Mouse (Mus musculus) kidney, adult 2 months (tissue): ENCODE results near the gene Rbfox3. TPM values are rescaled to one million over a fixed set of nuclear protein-coding genes. Genes with fewer than 3 reads are reported as not detected.
A peak's percentile ranks its signal among the peaks of the same experiment; 100 is the strongest.

Source experiments
- DNase-seq: peaks from one replicate; pipeline ENCODE4 v3.0.0; 2021
- H3K27ac ChIP-seq: fragments of 200-500 bp; 2 replicates; pipeline ENCODE4 v1.5.1; 2012; ENCODE audit warnings: low read depth, low read length, control low read depth, inconsistent platforms; ENCODE audit not compliant: insufficient read depth
- H3K27me3 ChIP-seq: fragments of 200-500 bp; replicated peaks from 2 replicates; pipeline ENCODE4 v1.6.1; 2012; ENCODE audit warnings: mild to moderate bottlenecking, moderate library complexity, low read length, inconsistent platforms; ENCODE audit not compliant: control insufficient read depth, insufficient read depth
- H3K36me3 ChIP-seq: fragments of 200-500 bp; 2 replicates; pipeline ENCODE4 v1.6.1; 2012; ENCODE audit warnings: mild to moderate bottlenecking, moderate library complexity, low read length, inconsistent platforms; ENCODE audit not compliant: control insufficient read depth, insufficient read depth
- H3K4me1 ChIP-seq: fragments of 200-500 bp; 2 replicates; pipeline ENCODE4 v1.6.1; 2011; ENCODE audit warnings: low read length; ENCODE audit not compliant: control insufficient read depth, insufficient read depth
- H3K4me3 ChIP-seq: fragments of 200-500 bp; 2 replicates; pipeline ENCODE4 v1.5.1; 2011; ENCODE audit warnings: mild to moderate bottlenecking, low read depth, low read length, control low read depth; ENCODE audit not compliant: insufficient read depth
- CTCF ChIP-seq: fragments of 200-500 bp; conservative IDR thresholded peaks from 2 replicates; pipeline ENCODE4 v1.5.1; 2011; ENCODE audit warnings: low read depth, mild to moderate bottlenecking, control low read depth, low read length, moderate library complexity, mixed read lengths; ENCODE audit not compliant: insufficient read depth, insufficient read length
- POLR2A ChIP-seq: fragments of 200-500 bp; IDR thresholded peaks from one replicate; pipeline ENCODE4 v1.6.1; 2011; ENCODE audit warnings: low read depth, low read length, control low read depth
- WGBS: fragments of 180-500 bp; shearing (Covaris S2); methylation state at CpG from one replicate; pipeline ENCODE4 v1.1.7; 2018; 5-methylcytosine and 5-hydroxymethylcytosine counted together
- polyA plus RNA-seq: library from polyadenylated mRNA; depleted of rRNA; stranded (reverse); fragments of >200 nt; gene quantifications from 2 replicates; pipeline ENCODE4 v1.2.3, GENCODE M21; 2012; rRNA removed

The Rbfox3 gene
- polyA plus RNA-seq, 1 experiment, result 0.27 TPM

DNA sequence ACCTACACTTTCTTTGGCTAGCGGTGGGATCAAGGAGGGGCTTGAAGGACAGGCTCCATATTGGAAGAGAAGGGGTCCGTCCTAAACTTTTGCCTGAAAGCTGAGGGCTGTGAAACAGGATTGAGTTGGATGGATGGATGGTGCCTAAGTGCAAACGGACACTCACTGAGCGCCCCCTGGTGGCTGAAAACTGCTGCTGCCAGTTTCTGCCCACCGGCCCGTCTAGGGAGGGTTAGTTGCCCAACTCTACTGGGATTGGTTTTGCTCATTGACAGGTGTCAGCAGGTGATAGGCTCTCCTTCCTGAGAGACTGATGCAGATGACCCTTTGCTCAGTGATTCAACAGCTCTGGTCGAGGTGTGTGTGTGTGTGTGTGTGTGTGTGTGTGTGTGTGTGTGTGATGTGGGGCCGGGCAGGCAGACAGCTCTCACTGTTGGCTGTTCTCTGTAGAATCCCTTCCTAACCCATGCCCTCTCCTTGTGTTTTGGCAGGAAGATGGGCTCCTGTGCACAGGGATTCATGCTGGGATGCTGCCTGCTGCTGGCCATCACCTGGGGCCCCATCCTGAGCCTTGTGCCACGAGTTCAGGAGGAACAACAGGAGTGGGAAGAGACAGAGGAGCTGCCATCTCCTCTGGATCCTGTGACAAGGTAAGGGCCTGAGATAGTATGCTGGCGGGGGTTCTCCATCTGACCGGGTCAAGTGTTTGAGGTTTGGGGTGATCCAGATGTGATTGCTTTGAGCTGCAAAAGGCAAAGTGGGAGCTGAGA is 468.0 kb downstream of the Rbfox3 start:
- Histone ChIP-seq H3K4me3 (no peak overlapping the region), H3K36me3 (no peaks in the 10 kb centered on the region), H3K27me3 (no peaks in the 10 kb centered on the region), H3K4me1 (peaks cover 8% of the 10 kb centered on the region; the same call in 1 of the 2 replicates), H3K27ac (no peak overlapping the region)
- peak; percentile 69 for DNase-seq
- WGBS, result 34% methylated on average over 11 of the region's 11 CpGs
- TF ChIP-seq CTCF (peak; percentile 88), POLR2A (no peak)

DNA sequence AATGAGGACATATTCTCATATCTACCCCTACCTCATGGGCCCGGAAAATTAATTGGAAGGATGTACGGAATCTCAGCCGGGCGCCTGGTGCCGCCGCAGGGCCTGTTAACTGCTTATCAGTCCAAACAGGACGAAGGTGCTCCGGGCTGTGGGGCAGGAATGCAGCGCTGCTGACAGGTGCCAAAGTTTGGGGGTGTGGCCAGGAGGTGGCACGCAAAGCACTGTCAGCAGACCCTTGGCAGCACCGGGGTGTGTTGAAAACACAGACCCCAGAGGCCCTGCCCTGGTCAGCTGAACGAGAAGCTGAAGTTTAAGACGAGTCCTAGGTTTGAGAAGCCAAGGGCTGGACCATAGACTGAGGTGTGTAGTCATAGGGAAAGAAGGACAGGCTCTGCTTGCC is 468.7 kb downstream of the Rbfox3 start:
- no peak overlapping the region for H3K4me3 ChIP-seq
- no peaks in the 10 kb centered on the region for H3K27me3 ChIP-seq
- no peak for DNase-seq
- no peak overlapping the region for H3K27ac ChIP-seq
- TF ChIP-seq CTCF (no peak), POLR2A (no peak)
- peaks cover 10% of the 10 kb centered on the region for H3K4me1 ChIP-seq
- H3K36me3 ChIP-seq, result no peaks in the 10 kb centered on the region
- 78% methylated on average over 13 of the region's 13 CpGs for WGBS

Other genes starting within 250 kb of the Rbfox3 start
- gene Enpp7, start 76.6 kb upstream of the Rbfox3 start, polyA plus RNA-seq, result not detected in 2 replicates
- 3.5 and 3.9 TPM in 2 replicates for gene Cbx2, start 111.4 kb upstream of the Rbfox3 start, polyA plus RNA-seq
- gene Cbx8, start 129.4 kb upstream of the Rbfox3 start, polyA plus RNA-seq, result 2.1 and 2.7 TPM in 2 replicates
- gene Cbx4, start 174.6 kb upstream of the Rbfox3 start, polyA plus RNA-seq, result 9.3 and 10.6 TPM in 2 replicates